In genomic region chr1:126929666-126930065, GRCm38 (mm10) we compare ENCODE assay signal across 8 mouse cellular contexts.
DNase-seq lines count a peak whose midpoint lies in the region.

No protein-coding gene starts in this region.

- peak; percentile 28 for DNase-seq in adrenal gland, postnatal 14 days
- no peak for DNase-seq in adrenal gland, postnatal 25 days
- DNase-seq in layer of hippocampus, adult 11-12 months (ENCODE audit: low spot score) = peak; percentile 50
- DNase-seq in layer of hippocampus, postnatal 36 days = no peak
- DNase-seq in B cell, adult 2 months = peak; percentile 22 to 38
- DNase-seq in kidney, postnatal 14 days = peak; percentile 35
- peak; percentile 50 for DNase-seq in thymus, postnatal 4 days
- no peak for DNase-seq in spleen, postnatal 36 days (ENCODE audit: low spot score in 2 of 2)

Comparison
In these comparisons a context has a peak if more than half of its experiments do, and no peak if none do; other contexts are left out.
1. DNase-seq: peak in adrenal gland, postnatal 14 days (single experiment), layer of hippocampus, adult 11-12 months (single experiment), B cell, adult 2 months (2 of 2), kidney, postnatal 14 days (single experiment) and thymus, postnatal 4 days (single experiment); none in adrenal gland, postnatal 25 days (single experiment), layer of hippocampus, postnatal 36 days (0 of 2) and spleen, postnatal 36 days (0 of 2).